Mouse (Mus musculus) forebrain, embryonic 10.5 days (tissue): ENCODE measurements around the gene Wdr24. TPM values are rescaled to one million over a fixed set of nuclear protein-coding genes. Genes with fewer than 3 reads are reported as not detected.

Experiments
- DNase-seq: peaks from one replicate; pipeline ENCODE4 v3.0.0-alpha.2; 2017; ENCODE audit warnings: low spot score; ENCODE audit errors: extremely low spot score
- H3K27ac ChIP-seq: fragments of 300-500 bp; sonication (generic); 2 replicates; pipeline ENCODE4 v1.5.1; 2016; ENCODE audit warnings: mild to moderate bottlenecking
- H3K27me3 ChIP-seq: fragments of 300-500 bp; sonication (generic); 2 replicates; pipeline ENCODE4 v1.6.1; 2016; ENCODE audit warnings: mild to moderate bottlenecking; ENCODE audit not compliant: poor library complexity, severe bottlenecking
- H3K36me3 ChIP-seq: fragments of 300-500 bp; sonication (generic); replicated peaks from 2 replicates; pipeline ENCODE4 v1.6.1; 2016; ENCODE audit warnings: mild to moderate bottlenecking, moderate library complexity
- H3K4me1 ChIP-seq: fragments of 300-500 bp; sonication (generic); 2 replicates; pipeline ENCODE4 v1.6.1; 2016
- H3K4me3 ChIP-seq: fragments of 300-500 bp; sonication (generic); 2 replicates; pipeline ENCODE4 v1.5.1; 2016; ENCODE audit warnings: mild to moderate bottlenecking, moderate library complexity
- H3K9me3 ChIP-seq: fragments of 300-500 bp; sonication (generic); 2 replicates; pipeline ENCODE4 v1.6.1; 2016; ENCODE audit warnings: mild to moderate bottlenecking, moderate library complexity
- WGBS: fragments of 180-500 bp; shearing (Covaris S2); methylation state at CpG from one replicate; pipeline ENCODE4 v1.1.7; 2016; 5-methylcytosine and 5-hydroxymethylcytosine counted together
- microRNA-seq: library from miRNA; unstranded; fragments of <30 nt; microRNA quantifications from one replicate; pipeline ENCODE4, GENCODE M21; 2017
- polyA plus RNA-seq: library from polyadenylated mRNA; unstranded; fragments of >200 nt; fragmentation: Nextera tagmentation; extraction: Ambion mirVana; gene quantifications from 2 replicates; pipeline ENCODE4 v1.2.1, GENCODE M21; 2016

Gene Wdr24
- polyA plus RNA-seq, 1 experiment from 2014 or later = 29.6 TPM

GRCm38 (mm10) chr17:25872676-25873075, 49.2 kb downstream of the Wdr24 start:
- Histone ChIP-seq H3K9me3 (no peaks in the 10 kb centered on the region), H3K4me3 (no peak overlapping the region), H3K36me3 (peaks cover 10% of the 10 kb centered on the region), H3K27ac (no peak overlapping the region), H3K27me3 (no peaks in the 10 kb centered on the region), H3K4me1 (peaks cover 51% of the 10 kb centered on the region)
- no peak for DNase-seq
- 88% methylated on average over 3 of the region's 3 CpGs for WGBS

GRCm38 (mm10) chr17:25873405-25874147, 50.1 kb downstream of the Wdr24 start:
- Histone ChIP-seq H3K27me3 (no peaks in the 10 kb centered on the region), H3K36me3 (peaks cover 19% of the 10 kb centered on the region), H3K4me1 (peaks cover 48% of the 10 kb centered on the region), H3K9me3 (no peaks in the 10 kb centered on the region), H3K4me3 (peak overlapping the region; percentile 85), H3K27ac (peak overlapping the region; percentile 94)
- no peak for DNase-seq
- 79% methylated on average over 11 of the region's 11 CpGs for WGBS

GRCm38 (mm10) chr17:25874148-25874720, 50.8 kb downstream of the Wdr24 start:
- H3K27ac ChIP-seq = peak overlapping the region; percentile 94
- peaks cover 48% of the 10 kb centered on the region for H3K4me1 ChIP-seq
- H3K27me3 ChIP-seq = no peaks in the 10 kb centered on the region
- H3K4me3 ChIP-seq = peak overlapping the region; percentile 85
- DNase-seq = peak; percentile 38
- 6% methylated on average over 14 of the region's 14 CpGs for WGBS
- peaks cover 26% of the 10 kb centered on the region for H3K36me3 ChIP-seq
- H3K9me3 ChIP-seq = no peaks in the 10 kb centered on the region

GRCm38 (mm10) chr17:25874721-25875170, 51.3 kb downstream of the Wdr24 start, which contains the start of gene Mettl26:
Mettl26 (plus strand) TSS chr17:25875074.
- H3K27me3 ChIP-seq = no peaks in the 10 kb centered on the region
- peaks cover 49% of the 10 kb centered on the region for H3K4me1 ChIP-seq
- H3K36me3 ChIP-seq = peaks cover 31% of the 10 kb centered on the region
- H3K9me3 ChIP-seq = no peaks in the 10 kb centered on the region
- peak within 1 kb of the TSS; percentile 85 for H3K4me3 ChIP-seq
- H3K27ac ChIP-seq = peak within 1 kb of the TSS; percentile 94
- peak; percentile 93 for DNase-seq
- WGBS = under 1% methylated on average over 25 of the region's 25 CpGs

GRCm38 (mm10) chr17:25875171-25876136, 52.0 kb downstream of the Wdr24 start:
- no peaks in the 10 kb centered on the region for H3K9me3 ChIP-seq
- H3K27me3 ChIP-seq = no peaks in the 10 kb centered on the region
- peaks cover 56% of the 10 kb centered on the region for H3K4me1 ChIP-seq
- H3K36me3 ChIP-seq = peaks cover 33% of the 10 kb centered on the region
- peak overlapping the region; percentile 94 for H3K27ac ChIP-seq
- peak; percentile 91 for DNase-seq
- peak overlapping the region; percentile 85 for H3K4me3 ChIP-seq
- under 1% methylated on average over 59 of the region's 59 CpGs for WGBS

GRCm38 (mm10) chr17:25876347-25876915, 53.0 kb downstream of the Wdr24 start:
- no peaks in the 10 kb centered on the region for H3K9me3 ChIP-seq
- 64% methylated on average over 10 of the region's 10 CpGs for WGBS
- H3K27me3 ChIP-seq = no peaks in the 10 kb centered on the region
- no peak for DNase-seq
- H3K36me3 ChIP-seq = peaks cover 33% of the 10 kb centered on the region
- peak overlapping the region; percentile 85 for H3K4me3 ChIP-seq
- peaks cover 66% of the 10 kb centered on the region for H3K4me1 ChIP-seq
- peak overlapping the region; percentile 94 for H3K27ac ChIP-seq

GRCm38 (mm10) chr17:25877025-25877424, 53.6 kb downstream of the Wdr24 start:
- peak overlapping the region; percentile 85 for H3K4me3 ChIP-seq
- peaks cover 35% of the 10 kb centered on the region for H3K36me3 ChIP-seq
- no peaks in the 10 kb centered on the region for H3K27me3 ChIP-seq
- 96% methylated on average over 3 of the region's 3 CpGs for WGBS
- no peak for DNase-seq
- H3K27ac ChIP-seq = no peak overlapping the region
- H3K9me3 ChIP-seq = no peaks in the 10 kb centered on the region
- H3K4me1 ChIP-seq = peaks cover 72% of the 10 kb centered on the region

GRCm38 (mm10) chr17:25877741-25878610, 54.5 kb downstream of the Wdr24 start:
- Histone ChIP-seq H3K27me3 (no peaks in the 10 kb centered on the region), H3K9me3 (no peaks in the 10 kb centered on the region), H3K27ac (no peak overlapping the region), H3K36me3 (peaks cover 44% of the 10 kb centered on the region), H3K4me1 (peaks cover 82% of the 10 kb centered on the region), H3K4me3 (no peak overlapping the region)
- WGBS = 94% methylated on average over 32 of the region's 32 CpGs
- DNase-seq = no peak

Small RNA genes lying within 50 kb of the gene (microRNA-seq; reads per million reads assigned to microRNA genes)
- not detected for gene Mir3082
- gene Mir6966 = not detected

Other genes with a start within 250 kb of the Wdr24 start
- gene Lmf1, start 244.5 kb upstream of the Wdr24 start, polyA plus RNA-seq = 22.0 and 24.0 TPM in 2 replicates
- 0.57 and 0.59 TPM in 2 replicates for gene Gng13, start 106.5 kb upstream of the Wdr24 start, polyA plus RNA-seq
- gene Chtf18, start 96.2 kb upstream of the Wdr24 start, polyA plus RNA-seq = 64.0 and 74.5 TPM in 2 replicates
- gene Rpusd1, start 96.0 kb upstream of the Wdr24 start, polyA plus RNA-seq = 22.0 and 24.2 TPM in 2 replicates
- gene Mslnl, start 87.6 kb upstream of the Wdr24 start, polyA plus RNA-seq = not detected in 2 replicates
- not detected in 2 replicates for gene Msln, start 69.2 kb upstream of the Wdr24 start, polyA plus RNA-seq
- gene Narfl, start 49.9 kb upstream of the Wdr24 start, polyA plus RNA-seq = 24.9 and 26.1 TPM in 2 replicates
- gene Haghl, start 38.0 kb upstream of the Wdr24 start, polyA plus RNA-seq = 74.4 and 76.0 TPM in 2 replicates
- gene Ccdc78, start 37.0 kb upstream of the Wdr24 start, polyA plus RNA-seq = 1.4 and 1.5 TPM in 2 replicates
- 68.4 and 79.1 TPM in 2 replicates for gene Fam173a, start 30.7 kb upstream of the Wdr24 start, polyA plus RNA-seq
- gene AC134908.4, start 28.0 kb upstream of the Wdr24 start, polyA plus RNA-seq = 2.4 and 4.0 TPM in 2 replicates
- 197 and 204 TPM in 2 replicates for gene Metrn, start 26.5 kb upstream of the Wdr24 start, polyA plus RNA-seq
- gene Fbxl16, start 14.5 kb upstream of the Wdr24 start, polyA plus RNA-seq = 7.2 and 7.3 TPM in 2 replicates
- 53.9 and 58.7 TPM in 2 replicates for gene Jmjd8, start 5.2 kb downstream of the Wdr24 start, polyA plus RNA-seq
- 403 TPM in 2 replicates for gene Stub1, start 9.8 kb downstream of the Wdr24 start, polyA plus RNA-seq
- gene Rhbdl1, start 13.7 kb downstream of the Wdr24 start, polyA plus RNA-seq = 0.93 and 1.3 TPM in 2 replicates
- gene Gm20683, start 18.1 kb downstream of the Wdr24 start, polyA plus RNA-seq = 1.7 and 2.3 TPM in 2 replicates
- 28.0 and 31.2 TPM in 2 replicates for gene Rhot2, start 21.2 kb downstream of the Wdr24 start, polyA plus RNA-seq
- 63.3 and 73.0 TPM in 2 replicates for gene Wdr90, start 37.9 kb downstream of the Wdr24 start, polyA plus RNA-seq
- gene Mcrip2, start 45.1 kb downstream of the Wdr24 start, polyA plus RNA-seq = 20.0 and 21.9 TPM in 2 replicates
- 76.7 and 79.1 TPM in 2 replicates for gene Mettl26, start 51.4 kb downstream of the Wdr24 start, polyA plus RNA-seq
- 4.0 and 4.2 TPM in 2 replicates for gene Wfikkn1, start 57.2 kb downstream of the Wdr24 start, polyA plus RNA-seq
- 29.4 and 30.9 TPM in 2 replicates for gene Rab40c, start 96.1 kb downstream of the Wdr24 start, polyA plus RNA-seq
- gene Pigq, start 121.3 kb downstream of the Wdr24 start, polyA plus RNA-seq = 68.4 and 75.6 TPM in 2 replicates
- gene Nhlrc4, start 121.3 kb downstream of the Wdr24 start, polyA plus RNA-seq = 0.89 TPM in 1 of 2 replicates, not detected in the other
- gene A930017K11Rik, start 128.9 kb downstream of the Wdr24 start, polyA plus RNA-seq = 0.09 and 0.14 TPM in 2 replicates
- 31.8 and 37.0 TPM in 2 replicates for gene Capn15, start 162.2 kb downstream of the Wdr24 start, polyA plus RNA-seq
- 21.0 and 22.3 TPM in 2 replicates for gene Rab11fip3, start 245.9 kb downstream of the Wdr24 start, polyA plus RNA-seq